Mouse (Mus musculus) A20 (cell line): ENCODE measurements at regions not wholly inside any gene's neighbourhood (a gene's known extent, or its start where the extent isn't known, plus 50 kb on each side); places are given as distances from the start of the nearest gene placed in this dataset.
A peak's percentile ranks its signal among the peaks of the same experiment; 100 is the strongest.

Source experiments
- DNase-seq: peaks from one replicate; pipeline ENCODE4 v3.0.0-alpha.2; 2011; ENCODE audit warnings: low read depth, low spot score

- no peak for DNase-seq
Measured at GRCm38 (mm10) chr2:167783374-167783773, 93.8 kb upstream of the Tmem189 start.

- no peak for DNase-seq
Measured at GRCm38 (mm10) chr2:167782231-167782999, 92.8 kb upstream of the Tmem189 start.

- no peak for DNase-seq
Measured at GRCm38 (mm10) chr2:167781496-167781895, 91.9 kb upstream of the Tmem189 start.

- DNase-seq: no peak
Measured at GRCm38 (mm10) chr2:167778691-167779090, 89.1 kb upstream of the Tmem189 start.

GRCm38 (mm10) chr2:167778271-167778670, 88.6 kb upstream of the Tmem189 start:
- peak; percentile 61 for DNase-seq

- DNase-seq: peak; percentile 85
Measured at GRCm38 (mm10) chr2:167777331-167778085, 87.9 kb upstream of the Tmem189 start.

- no peak for DNase-seq
Measured at GRCm38 (mm10) chr2:167776251-167777168, 86.9 kb upstream of the Tmem189 start.

GRCm38 (mm10) chr2:167775218-167775915, 85.7 kb upstream of the Tmem189 start:
- DNase-seq: no peak

GRCm38 (mm10) chr2:167774806-167775179, 85.2 kb upstream of the Tmem189 start:
- DNase-seq: no peak

- DNase-seq: no peak
Measured at GRCm38 (mm10) chr2:167774166-167774805, 84.7 kb upstream of the Tmem189 start.

- no peak for DNase-seq
Measured at GRCm38 (mm10) chr2:167772834-167773233, 83.2 kb upstream of the Tmem189 start.

GRCm38 (mm10) chr2:167767962-167768361, 78.3 kb upstream of the Tmem189 start:
- no peak for DNase-seq

- DNase-seq: no peak
Measured at GRCm38 (mm10) chr2:167767371-167767770, 77.7 kb upstream of the Tmem189 start.

GRCm38 (mm10) chr2:167765811-167766210, 76.2 kb upstream of the Tmem189 start:
- DNase-seq: no peak

- no peak for DNase-seq
Measured at GRCm38 (mm10) chr2:167765072-167765800, 75.6 kb upstream of the Tmem189 start.

- DNase-seq: no peak
Measured at GRCm38 (mm10) chr2:167763891-167764410, 74.3 kb upstream of the Tmem189 start.

- no peak for DNase-seq
Measured at GRCm38 (mm10) chr2:167761404-167761936, 71.8 kb upstream of the Tmem189 start.

GRCm38 (mm10) chr2:167760681-167761403, 71.2 kb upstream of the Tmem189 start:
- no peak for DNase-seq
